8 mouse cellular contexts compared by ENCODE assay signal in the genomic region with DNA sequence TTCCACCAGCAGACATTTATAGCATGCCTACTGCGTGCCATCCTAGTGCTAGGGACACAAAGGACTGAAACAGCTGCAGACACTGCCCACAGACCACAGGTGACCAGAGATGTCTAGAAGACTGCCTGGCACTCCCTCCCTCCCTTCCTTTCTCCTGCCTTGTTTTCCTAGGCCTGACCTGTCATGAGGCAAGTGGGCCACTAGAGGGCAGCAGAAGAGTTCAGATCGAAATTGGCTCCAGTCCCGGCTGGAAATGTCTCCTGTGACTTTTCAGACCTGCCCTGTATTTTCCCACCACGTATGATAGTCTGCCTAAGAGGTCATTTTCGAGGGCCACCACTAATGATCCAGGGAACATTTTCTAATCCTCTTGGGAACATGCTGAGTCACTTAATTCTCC. TPM values are rescaled to one million over a fixed set of nuclear protein-coding genes. Genes with fewer than 3 reads are reported as not detected.
DNase-seq lines count a peak whose midpoint lies in the region; ATAC-seq lines count a peak whose summit lies in the region.

No protein-coding gene starts in this region.

- no peak overlapping the region for H3K9ac ChIP-seq in hindbrain, embryonic 14.5 days

- DNase-seq in ZHBTc4 (ENCODE audit: low read depth, low spot score): peak; percentile 82
- peak; percentile 93 to 97 for DNase-seq in cerebellum, postnatal 10 days
- DNase-seq in frontal cortex, postnatal 36 days (ENCODE audit: low spot score in 2 of 2): peak; percentile 82 to 87
- DNase-seq in hindbrain, embryonic 14.5 days (ENCODE audit: low spot score): peak; percentile 89
- peak; percentile 59 to 76 for DNase-seq in layer of hippocampus, postnatal 36 days
- peak; percentile 81 for DNase-seq in right cerebral cortex, postnatal 14 days
- peak; percentile 70 for DNase-seq in yolk sac, embryonic 10.5 days (ENCODE audit: low spot score)

- peaks cover 4% of the 10 kb centered on the region; the same call in 1 of the 2 replicates for H3K4me1 ChIP-seq in hindbrain, embryonic 14.5 days (replicated peaks; ENCODE audit: control insufficient read depth, insufficient read depth, low read length)

- H3K27ac ChIP-seq in hindbrain, embryonic 14.5 days: peak overlapping the region; percentile 57; the same call in 1 of the 2 replicates

- WGBS in hindbrain, embryonic 14.5 days: 6% methylated on average over 5 of the region's 5 CpGs

- no peaks in the 10 kb centered on the region for H3K9me3 ChIP-seq in hindbrain, embryonic 14.5 days (ENCODE audit: control insufficient read depth, low read length)

- 0 out of 2 replicates have a peak, but pooled peaks have one; percentile 36 for ATAC-seq in hindbrain, embryonic 14.5 days (ENCODE audit: low FRiP score)
- peak; percentile 79 for ATAC-seq in megakaryocyte progenitor cell, adult 5-6 weeks (replicated peaks; ENCODE audit: poor library complexity)

- no peaks in the 10 kb centered on the region for H3K36me3 ChIP-seq in hindbrain, embryonic 14.5 days (replicated peaks; ENCODE audit: control insufficient read depth, insufficient read depth)

- H3K27me3 ChIP-seq in hindbrain, embryonic 14.5 days (ENCODE audit: control insufficient read depth, insufficient read depth, low read length): no peaks in the 10 kb centered on the region

- H3K4me3 ChIP-seq in hindbrain, embryonic 14.5 days (replicated peaks; ENCODE audit: low read length): no peak overlapping the region

- H3K4me2 ChIP-seq in hindbrain, embryonic 14.5 days (replicated peaks): no peak overlapping the region

RNA-seq across cellular contexts. Expression of a gene that starts 47.6 kb away (rescaled TPM):
- polyA plus RNA-seq in hindbrain, embryonic 14.5 days (2014; fragmentation: Nextera tagmentation; extraction: Ambion mirVana): 0.40 and 1.3 TPM in 2 replicates
- 1 to 10 TPM; 2.6 to 4.7 TPM for total RNA-seq in layer of hippocampus, postnatal 36 days (2021)
- 1.6 and 1.8 TPM in 2 replicates for total RNA-seq in megakaryocyte progenitor cell, adult 5-6 weeks (2015)
- total RNA-seq in megakaryocyte progenitor cell, adult 5-6 weeks (2017): 0.83 and 2.2 TPM in 2 replicates
